Mouse (Mus musculus) midbrain, postnatal 0 days (tissue): ENCODE data around the gene Tmprss6. TPM values are rescaled to one million over a fixed set of nuclear protein-coding genes. Genes with fewer than 3 reads are reported as not detected.

Experiments used
- ATAC-seq: fragments of 200-750 bp; cut with Nextera tagmentation; 2 replicates; pipeline ENCODE4 v1.8.0; 2017; ENCODE audit warnings: moderate number of reproducible peaks, mild to moderate bottlenecking, moderate TSS enrichment, moderate library complexity; ENCODE audit not compliant: low FRiP score
- DNase-seq: peaks from one replicate; pipeline ENCODE4 v3.0.0-alpha.2; 2015; ENCODE audit warnings: low spot score
- H3K27ac ChIP-seq: fragments of 300-500 bp; sonication (generic); 2 replicates; pipeline ENCODE4 v1.5.1; 2014; ENCODE audit warnings: low read depth, mild to moderate bottlenecking, low read length, mixed read lengths
- H3K27me3 ChIP-seq: fragments of 300-500 bp; sonication (generic); 2 replicates; pipeline ENCODE4 v1.6.1; 2014; ENCODE audit warnings: low read length, control low read depth, mixed read lengths; ENCODE audit not compliant: insufficient read depth
- H3K36me3 ChIP-seq: fragments of 300-500 bp; sonication (generic); 2 replicates; pipeline ENCODE4 v1.6.1; 2014; ENCODE audit warnings: low read length, control low read depth, mixed read lengths; ENCODE audit not compliant: insufficient read depth
- H3K4me1 ChIP-seq: fragments of 300-500 bp; sonication (generic); 2 replicates; pipeline ENCODE4 v1.6.1; 2014; ENCODE audit warnings: mild to moderate bottlenecking, control low read depth, antibody characterized with exemption, low read length, mixed read lengths; ENCODE audit not compliant: insufficient read depth
- H3K4me2 ChIP-seq: fragments of 300-500 bp; sonication (generic); 2 replicates; pipeline ENCODE4 v1.6.1; 2014; ENCODE audit warnings: low read depth, mild to moderate bottlenecking, low read length, mixed read lengths; ENCODE audit not compliant: poor library complexity, severe bottlenecking
- H3K4me3 ChIP-seq: fragments of 300-500 bp; sonication (generic); 2 replicates; pipeline ENCODE4 v1.5.1; 2014; ENCODE audit warnings: low read depth, mild to moderate bottlenecking, low read length, moderate library complexity
- H3K9ac ChIP-seq: fragments of 300-500 bp; sonication (generic); replicated peaks from 2 replicates; pipeline ENCODE4 v1.6.1; 2014; ENCODE audit warnings: mild to moderate bottlenecking, low read length, moderate library complexity, mixed read lengths; ENCODE audit not compliant: poor library complexity, severe bottlenecking
- H3K9me3 ChIP-seq: fragments of 300-500 bp; sonication (generic); 2 replicates; pipeline ENCODE4 v1.6.1; 2016; ENCODE audit warnings: low read length, control low read depth
- CTCF ChIP-seq: IDR thresholded peaks from 2 replicates; pipeline ENCODE4 v1.5.1; 2016; ENCODE audit warnings: antibody characterized with exemption, mild to moderate bottlenecking
- WGBS: fragments of 180-500 bp; shearing (Covaris S2); extraction: QIAGEN DNeasy Blood & Tissue Kit; methylation state at CpG from one replicate; pipeline ENCODE4 v1.1.7; 2014; 5-methylcytosine and 5-hydroxymethylcytosine counted together
- polyA plus RNA-seq: library from polyadenylated mRNA; unstranded; fragments of >200 nt; fragmentation: Nextera tagmentation; extraction: Ambion mirVana; gene quantifications from 2 replicates; pipeline ENCODE4 v1.2.1, GENCODE M21; 2015
- total RNA-seq: library from RNA; depleted of rRNA; stranded (reverse); fragments of >200 nt; gene quantifications from 2 replicates; pipeline ENCODE4 v1.2.3, GENCODE M21; 2014

The Tmprss6 gene
- total and polyA plus RNA-seq, 2 experiments from 2014 or later, result 0.26 TPM; not detected in 1

DNA sequence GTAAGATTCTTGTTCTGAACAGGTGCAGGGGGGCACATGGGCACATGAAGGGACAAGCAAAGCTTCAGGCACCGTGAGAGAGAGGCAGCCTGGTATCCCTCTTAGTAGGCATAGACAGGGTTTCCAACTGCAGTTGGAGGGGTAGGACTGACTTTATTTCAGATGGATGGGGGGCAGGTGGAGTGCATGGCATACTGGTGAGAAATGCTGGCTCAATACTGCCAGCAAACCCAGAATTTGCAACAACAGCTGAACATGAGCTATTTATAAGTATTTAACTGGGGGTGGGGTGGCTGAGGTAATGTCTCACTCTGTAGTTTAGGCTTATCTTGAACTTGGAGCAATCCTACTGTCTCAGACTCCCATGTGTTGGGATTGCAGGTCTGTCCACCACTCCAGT is 35.6 kb upstream of the Tmprss6 start:
- H3K27me3 ChIP-seq, result no peaks in the 10 kb centered on the region
- no peak overlapping the region for H3K27ac ChIP-seq
- DNase-seq (no peak), ATAC-seq (no peak)
- H3K9ac ChIP-seq, result no peak overlapping the region
- H3K9me3 ChIP-seq, result no peaks in the 10 kb centered on the region
- no peak for TF ChIP-seq CTCF
- H3K4me1 ChIP-seq, result no peaks in the 10 kb centered on the region
- 93% methylated on average over 1 of the region's 1 CpGs for WGBS
- no peak overlapping the region for H3K4me3 ChIP-seq
- no peak overlapping the region for H3K4me2 ChIP-seq
- no peaks in the 10 kb centered on the region for H3K36me3 ChIP-seq

DNA sequence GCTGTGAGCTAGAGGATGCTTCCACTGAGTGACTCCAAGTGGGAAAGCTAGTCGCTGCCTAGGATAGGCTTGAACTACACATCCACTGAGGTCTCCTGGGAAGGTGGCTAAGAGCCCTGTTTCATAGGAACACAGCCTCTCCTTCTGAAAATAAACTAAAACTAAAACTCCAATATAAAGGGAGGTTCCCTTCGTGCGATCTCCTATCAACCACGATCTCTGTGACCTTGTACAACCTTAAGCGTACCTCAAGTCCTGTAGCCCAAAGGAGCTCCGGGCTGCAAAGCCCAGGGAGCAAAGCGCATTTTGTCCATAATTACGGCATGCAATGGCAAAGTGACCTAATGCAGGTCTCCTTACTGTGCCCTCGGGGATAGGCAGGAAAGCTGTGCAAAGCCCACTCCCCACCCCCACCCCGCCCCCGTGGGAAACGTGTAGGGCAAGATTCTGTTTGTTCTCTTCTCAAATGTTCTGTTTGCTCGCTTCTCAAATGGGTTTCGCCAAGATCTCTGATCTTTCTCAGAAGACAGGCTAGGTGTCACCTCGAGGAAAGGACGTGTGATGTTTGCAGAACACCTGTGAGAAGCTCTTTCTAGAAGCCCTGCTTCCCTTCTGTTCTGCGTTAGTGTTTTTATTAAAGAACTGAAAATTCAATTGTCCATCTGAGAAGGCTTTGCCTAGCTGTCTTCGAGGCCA is 34.2 kb upstream of the Tmprss6 start:
- H3K4me3 ChIP-seq, result no peak overlapping the region
- H3K4me1 ChIP-seq, result no peaks in the 10 kb centered on the region
- no peak overlapping the region for H3K4me2 ChIP-seq
- H3K9me3 ChIP-seq, result no peaks in the 10 kb centered on the region
- DNase-seq (no peak), ATAC-seq (no peak)
- H3K27me3 ChIP-seq, result no peaks in the 10 kb centered on the region
- H3K36me3 ChIP-seq, result no peaks in the 10 kb centered on the region
- no peak overlapping the region for H3K27ac ChIP-seq
- TF ChIP-seq CTCF, result no peak
- no peak overlapping the region for H3K9ac ChIP-seq
- WGBS, result 87% methylated on average over 18 of the region's 18 CpGs

DNA sequence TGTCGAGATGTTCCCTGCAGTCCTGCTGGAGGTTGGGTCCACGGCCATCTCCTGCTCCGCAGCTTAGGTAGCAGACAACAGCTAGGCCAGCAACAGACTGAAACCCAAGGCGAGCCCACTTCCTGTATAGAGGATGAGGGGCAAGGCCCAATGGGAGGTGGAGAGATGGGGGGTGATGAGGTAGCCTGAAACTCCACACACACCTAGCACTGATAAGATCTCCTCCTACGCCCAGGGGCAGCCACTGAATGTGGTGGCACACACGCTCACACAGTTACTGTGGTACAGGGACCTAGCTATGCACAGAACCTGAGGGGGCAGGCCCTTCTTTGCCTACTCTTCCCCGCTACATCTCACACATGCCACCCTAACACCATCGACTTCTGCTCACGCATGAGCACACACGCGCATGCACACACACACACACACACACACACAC is 26.6 kb upstream of the Tmprss6 start, which contains the start of gene Il2rb:
Gene Il2rb, minus strand, starts transcription at position 304 of the 439 bp plus-strand sequence.
- 91% methylated on average over 11 of the region's 11 CpGs for WGBS
- Histone ChIP-seq H3K27me3 (no peaks in the 10 kb centered on the region), H3K9me3 (no peaks in the 10 kb centered on the region), H3K4me1 (no peaks in the 10 kb centered on the region), H3K27ac (no peak within 1 kb of the TSS), H3K4me2 (no peak within 1 kb of the TSS), H3K36me3 (no peaks in the 10 kb centered on the region), H3K9ac (no peak within 1 kb of the TSS), H3K4me3 (no peak within 1 kb of the TSS)
- no peak for TF ChIP-seq CTCF
- no peak for ATAC-seq
- no peak for DNase-seq

DNA sequence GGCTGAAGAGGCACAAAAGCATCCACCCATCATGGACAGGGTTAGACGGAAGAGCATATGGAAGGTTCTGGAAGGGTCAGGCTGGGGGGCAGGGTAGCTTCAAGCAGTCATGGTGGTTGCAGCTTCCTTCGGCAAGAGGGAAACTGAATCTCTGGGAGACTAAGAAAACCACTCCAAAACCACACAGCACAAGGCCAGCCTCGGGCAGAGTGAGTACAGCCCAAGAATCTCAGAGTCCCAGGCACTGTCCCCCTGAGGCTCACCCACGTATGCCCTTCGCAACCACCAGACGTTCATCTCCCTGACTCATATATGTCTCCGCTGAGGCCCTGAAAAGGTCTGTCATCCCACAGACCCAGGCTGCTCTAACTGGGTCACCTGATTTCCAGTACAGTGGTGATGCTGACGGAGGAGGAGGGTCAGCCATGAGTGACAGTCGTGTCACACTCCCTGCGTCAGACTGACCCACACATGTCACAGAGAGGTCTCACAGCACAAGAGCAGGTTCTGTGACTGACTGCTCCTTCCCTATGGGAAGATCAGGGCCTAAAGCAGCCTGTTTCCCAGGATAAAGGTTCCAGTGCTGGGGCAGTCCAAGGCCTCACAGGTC is 25.1 kb upstream of the Tmprss6 start:
- Histone ChIP-seq H3K27ac (no peak overlapping the region), H3K4me2 (no peak overlapping the region), H3K27me3 (no peaks in the 10 kb centered on the region), H3K4me1 (no peaks in the 10 kb centered on the region), H3K9me3 (no peaks in the 10 kb centered on the region), H3K36me3 (no peaks in the 10 kb centered on the region), H3K4me3 (no peak overlapping the region), H3K9ac (no peak overlapping the region)
- DNase-seq (no peak), ATAC-seq (no peak)
- no peak for TF ChIP-seq CTCF
- WGBS, result 84% methylated on average over 10 of the region's 10 CpGs

DNA sequence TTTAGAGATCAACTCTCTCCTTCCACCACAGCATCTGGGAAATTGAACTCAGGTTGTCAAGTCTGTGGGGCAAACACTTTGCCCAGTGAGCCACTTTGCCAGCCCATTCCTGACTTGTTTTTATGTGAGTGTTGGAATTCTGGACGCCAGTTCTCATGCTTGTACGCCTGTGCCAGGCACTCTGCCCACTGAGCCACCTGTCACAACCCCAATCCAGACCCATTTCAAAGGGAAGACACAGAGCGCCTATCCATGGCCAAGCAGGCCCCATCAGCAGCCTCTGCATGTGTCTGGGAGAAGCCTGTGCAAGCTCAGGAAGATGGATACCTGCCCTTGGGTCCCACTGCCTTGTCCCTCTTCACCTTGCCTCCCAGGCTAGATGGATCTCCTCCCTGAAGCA is 22.9 kb upstream of the Tmprss6 start:
- Histone ChIP-seq H3K9ac (no peak overlapping the region), H3K36me3 (no peaks in the 10 kb centered on the region), H3K27me3 (no peaks in the 10 kb centered on the region), H3K4me2 (no peak overlapping the region), H3K27ac (no peak overlapping the region), H3K9me3 (no peaks in the 10 kb centered on the region), H3K4me1 (no peaks in the 10 kb centered on the region), H3K4me3 (no peak overlapping the region)
- no peak for DNase-seq
- no peak for TF ChIP-seq CTCF
- WGBS, result 85% methylated on average over 3 of the region's 3 CpGs
- ATAC-seq, result no peak

DNA sequence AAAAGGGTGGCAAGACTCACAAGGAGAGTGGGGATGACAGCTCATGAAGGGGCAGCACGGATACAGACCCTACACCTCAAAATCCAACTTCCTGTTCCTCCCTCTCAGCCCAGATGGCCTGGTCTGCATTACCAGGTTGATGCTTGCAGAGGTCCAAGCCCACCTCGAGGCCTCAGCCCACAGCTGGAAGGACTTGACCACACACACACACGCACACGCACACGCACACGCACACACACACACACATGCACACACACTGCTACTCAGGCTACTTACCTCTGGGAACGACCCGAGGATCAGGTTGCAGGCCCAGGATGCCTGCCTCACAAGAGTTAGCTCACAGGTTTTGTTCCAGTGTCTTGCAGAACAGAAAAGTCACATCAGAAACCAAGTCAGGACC is 21.5 kb upstream of the Tmprss6 start:
- ATAC-seq (no peak), DNase-seq (no peak)
- no peaks in the 10 kb centered on the region for H3K4me1 ChIP-seq
- 78% methylated on average over 8 of the region's 8 CpGs for WGBS
- no peaks in the 10 kb centered on the region for H3K27me3 ChIP-seq
- H3K27ac ChIP-seq, result no peak overlapping the region
- H3K36me3 ChIP-seq, result no peaks in the 10 kb centered on the region
- H3K9me3 ChIP-seq, result no peaks in the 10 kb centered on the region
- no peak overlapping the region for H3K4me3 ChIP-seq
- no peak overlapping the region for H3K9ac ChIP-seq
- no peak overlapping the region for H3K4me2 ChIP-seq
- TF ChIP-seq CTCF, result no peak
